Mouse (Mus musculus): ENCODE measurements at regions not wholly inside any gene's neighbourhood (a gene's known extent, or its start where the extent isn't known, plus 50 kb on each side); places are given as distances from the start of the nearest gene placed in this dataset.

GRCm38 (mm10) chr10:98728396-98729030 is 185.7 kb upstream of the Atp2b1 start:
- WGBS = 71% methylated on average over 5 of the region's 5 CpGs
- no peak for DNase-seq (ENCODE audit: low read depth, low spot score)

GRCm38 (mm10) chr10:98733950-98734585 is 180.1 kb upstream of the Atp2b1 start:
- 92% methylated on average over 7 of the region's 7 CpGs for WGBS
- DNase-seq (ENCODE audit: low read depth, low spot score) = no peak

GRCm38 (mm10) chr10:98740507-98741147 is 173.6 kb upstream of the Atp2b1 start:
- no peak for DNase-seq (ENCODE audit: low read depth, low spot score)

GRCm38 (mm10) chr10:98741398-98741797 is 172.8 kb upstream of the Atp2b1 start:
- WGBS = 12% methylated on average over 5 of the region's 5 CpGs
- DNase-seq (ENCODE audit: low read depth, low spot score) = no peak

More at GRCm38 (mm10) chr10:98740507-98741147, 173.6 kb upstream of the Atp2b1 start:
- WGBS = 91% methylated on average over 7 of the region's 7 CpGs

- WGBS = 91% methylated on average over 16 of the region's 16 CpGs
- no peak for DNase-seq (ENCODE audit: low read depth, low spot score)
These were observed 171.2 kb upstream of the Atp2b1 start for GRCm38 (mm10) chr10:98742822-98743605.

- peak; percentile 74 for DNase-seq (ENCODE audit: low read depth, low spot score)
- WGBS = 8% methylated on average over 6 of the region's 6 CpGs
These were observed 170.0 kb upstream of the Atp2b1 start for GRCm38 (mm10) chr10:98744246-98744645.

GRCm38 (mm10) chr10:98744662-98745061 is 169.5 kb upstream of the Atp2b1 start:
- 73% methylated on average over 6 of the region's 6 CpGs for WGBS
- DNase-seq (ENCODE audit: low read depth, low spot score) = no peak

GRCm38 (mm10) chr10:98745409-98745808 is 168.8 kb upstream of the Atp2b1 start:
- no peak for DNase-seq (ENCODE audit: low read depth, low spot score)
- WGBS = 82% methylated on average over 2 of the region's 2 CpGs

GRCm38 (mm10) chr10:98745861-98746260 is 168.3 kb upstream of the Atp2b1 start:
- DNase-seq (ENCODE audit: low read depth, low spot score) = no peak
- WGBS = 90% methylated on average over 5 of the region's 5 CpGs

- no peak for DNase-seq (ENCODE audit: low read depth, low spot score)
- WGBS = 20% methylated on average over 3 of the region's 3 CpGs
These were observed 165.2 kb upstream of the Atp2b1 start for GRCm38 (mm10) chr10:98748856-98749583.

- WGBS = 77% methylated on average over 4 of the region's 4 CpGs
- no peak for DNase-seq (ENCODE audit: low read depth, low spot score)
These were observed 164.6 kb upstream of the Atp2b1 start for GRCm38 (mm10) chr10:98749584-98749947.

GRCm38 (mm10) chr10:98751376-98752058 is 162.7 kb upstream of the Atp2b1 start:
- 38% methylated on average over 11 of the region's 11 CpGs for WGBS

GRCm38 (mm10) chr10:98761080-98761479 is 153.1 kb upstream of the Atp2b1 start:
- no peak for DNase-seq (ENCODE audit: low read depth, low spot score)

More at GRCm38 (mm10) chr10:98751376-98752058, 162.7 kb upstream of the Atp2b1 start:
- DNase-seq (ENCODE audit: low read depth, low spot score) = no peak

GRCm38 (mm10) chr10:98765786-98766419 is 148.3 kb upstream of the Atp2b1 start:
- WGBS = 88% methylated on average over 11 of the region's 11 CpGs

GRCm38 (mm10) chr10:98779783-98780182 is 134.4 kb upstream of the Atp2b1 start:
- DNase-seq (ENCODE audit: low read depth, low spot score) = no peak
- WGBS = 94% methylated on average over 1 of the region's 1 CpGs

More at GRCm38 (mm10) chr10:98765786-98766419, 148.3 kb upstream of the Atp2b1 start:
- DNase-seq (ENCODE audit: low read depth, low spot score) = no peak

- no peak for DNase-seq (ENCODE audit: low read depth, low spot score)
- 84% methylated on average over 5 of the region's 5 CpGs for WGBS
These were observed 133.3 kb upstream of the Atp2b1 start for GRCm38 (mm10) chr10:98780938-98781337.

GRCm38 (mm10) chr10:98781888-98782351 is 132.3 kb upstream of the Atp2b1 start:
- WGBS = 39% methylated on average over 3 of the region's 3 CpGs
- DNase-seq (ENCODE audit: low read depth, low spot score) = no peak

- WGBS = 7% methylated on average over 1 of the region's 1 CpGs
- DNase-seq (ENCODE audit: low read depth, low spot score) = no peak
These were observed 128.8 kb upstream of the Atp2b1 start for GRCm38 (mm10) chr10:98785411-98785810.
